ENCODE assay signal across 9 mouse cellular contexts in the genomic region with DNA sequence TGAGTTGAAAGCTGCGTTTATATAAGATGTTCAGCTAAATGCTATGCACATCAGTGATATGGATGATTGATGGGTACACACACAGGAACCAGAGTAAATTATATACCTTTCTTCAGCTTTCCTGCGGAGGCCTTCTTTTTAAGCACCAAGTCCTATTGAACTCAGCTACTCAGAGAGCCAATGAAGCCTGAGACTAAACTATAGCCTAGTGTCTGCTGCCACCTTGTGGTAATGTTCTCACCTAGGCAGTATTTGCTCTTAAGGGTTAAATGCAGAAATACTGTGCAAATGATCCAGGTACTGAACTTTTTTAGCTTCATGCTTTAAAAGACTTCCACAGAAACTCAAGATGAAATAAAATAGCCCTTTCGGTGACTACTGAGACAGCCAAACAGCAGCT. TPM values are rescaled to one million over a fixed set of nuclear protein-coding genes. Genes with fewer than 3 reads are reported as not detected.
DNase-seq lines count a peak whose midpoint lies in the region; ATAC-seq and TF ChIP-seq lines count a peak whose summit lies in the region.
"Had no signal": no experiment of that assay in that cellular context is flagged by ENCODE, and none has a peak within 500 bp of the region (broad histone marks: within the 10 kb centered on the region; RNA-seq: fewer than 3 reads in every experiment).

No protein-coding gene starts in this region.

- no peak for ATAC-seq in heart, embryonic 11.5 days (replicated peaks; ENCODE audit: insufficient number of reproducible peaks, low FRiP score, low TSS enrichment)
- ATAC-seq in megakaryocyte, adult 5-6 weeks (ENCODE audit: poor library complexity, severe bottlenecking) = peak; percentile 82

- no peaks in the 10 kb centered on the region for H3K27me3 ChIP-seq in heart, embryonic 11.5 days (ENCODE audit: control insufficient read depth, insufficient read depth, low read length)
- H3K27me3 ChIP-seq in hindbrain, embryonic 10.5 days (ENCODE audit: insufficient read depth, poor library complexity, severe bottlenecking) = no peaks in the 10 kb centered on the region

- no peak overlapping the region for H3K9ac ChIP-seq in heart, embryonic 11.5 days (ENCODE audit: low read depth, low read length)

- no peaks in the 10 kb centered on the region for H3K4me1 ChIP-seq in heart, embryonic 11.5 days (ENCODE audit: control insufficient read depth, insufficient read depth, low read length)
- H3K4me1 ChIP-seq in hindbrain, embryonic 10.5 days (replicated peaks) = no peaks in the 10 kb centered on the region

- H3K36me3 ChIP-seq in heart, embryonic 11.5 days (ENCODE audit: control insufficient read depth, insufficient read depth, low read length) = no peaks in the 10 kb centered on the region
- no peaks in the 10 kb centered on the region for H3K36me3 ChIP-seq in hindbrain, embryonic 10.5 days

- peak; percentile 94 for TF ChIP-seq CTCF in layer of hippocampus, adult 2 months (conservative IDR thresholded peaks at IDR 0.05)

- no peak overlapping the region for H3K4me3 ChIP-seq in heart, embryonic 11.5 days (ENCODE audit: low read depth, low read length)
- H3K4me3 ChIP-seq in hindbrain, embryonic 10.5 days = no peak overlapping the region
- H3K4me3 ChIP-seq in layer of hippocampus, adult 2 months = no peak overlapping the region

- 36% methylated on average over 3 of the region's 3 CpGs for WGBS in heart, embryonic 11.5 days (ENCODE audit: insufficient replicate concordance)
- WGBS in hindbrain, embryonic 10.5 days = 53% methylated on average over 3 of the region's 3 CpGs

- H3K9me3 ChIP-seq in heart, embryonic 11.5 days (replicated peaks; ENCODE audit: control insufficient read depth, low read length) = no peaks in the 10 kb centered on the region
- H3K9me3 ChIP-seq in hindbrain, embryonic 10.5 days = no peaks in the 10 kb centered on the region

- no peak overlapping the region for H3K4me2 ChIP-seq in heart, embryonic 11.5 days

- intact Hi-C loops in heart, postnatal 10 days (cut with DNase I) = loop anchor here (2.0 to 5.0 kb wide), 2 partner anchors 561 to 1340 kb away; no protein-coding TSS in a partner anchor

- H3K27ac ChIP-seq in heart, embryonic 11.5 days (ENCODE audit: low read depth, low read length) = no peak overlapping the region
- no peak overlapping the region for H3K27ac ChIP-seq in hindbrain, embryonic 10.5 days
- no peak overlapping the region for H3K27ac ChIP-seq in layer of hippocampus, adult 2 months
- H3K27ac ChIP-seq: macrophage had no signal

- peak; percentile 62 to 77 for DNase-seq in heart, postnatal 10 days
- DNase-seq in adrenal gland, adult 18-20 months (ENCODE audit: low spot score in 2 of 2) = peak; percentile 22 to 24
- DNase-seq in embryo, embryonic 10.5 days (ENCODE audit: low spot score) = peak; percentile 92
- peak; percentile 60 for DNase-seq in hindbrain, embryonic 10.5 days (ENCODE audit: low spot score)
- peak; percentile 78 to 79 for DNase-seq in layer of hippocampus, adult 2 months (ENCODE audit: low spot score in 2 of 2)
- peak; percentile 35 for DNase-seq in right cerebral cortex, postnatal 25 days

RNA-seq across cellular contexts. Expression of a gene that starts 3.4 kb away (rescaled TPM):
- not detected for total RNA-seq in heart, postnatal 10 days (2021)
- polyA plus RNA-seq in heart, embryonic 11.5 days (2014; fragmentation: Nextera tagmentation; extraction: Ambion mirVana) = not detected in 2 replicates
- total RNA-seq in adrenal gland, adult 18-20 months (2021) = not detected
- polyA plus RNA-seq in hindbrain, embryonic 10.5 days (2016; fragmentation: Nextera tagmentation; extraction: Ambion mirVana) = 0.07 TPM in 1 of 2 replicates, not detected in the other
- not detected for total RNA-seq in layer of hippocampus, adult 2 months (2021)
- total RNA-seq in megakaryocyte, adult 5-6 weeks (2015) = not detected in 2 replicates
- not detected in 2 replicates for total RNA-seq in megakaryocyte, adult 5-6 weeks (2017)
- polyA plus RNA-seq: macrophage had no signal

RNA-seq across cellular contexts. Expression of a gene that starts 43.6 kb away (rescaled TPM):
- total RNA-seq in heart, postnatal 10 days (2021) = 10 to 100 TPM; 16.0 to 17.3 TPM
- 3.2 and 5.2 TPM in 2 replicates for polyA plus RNA-seq in heart, embryonic 11.5 days (2014; fragmentation: Nextera tagmentation; extraction: Ambion mirVana)
- total RNA-seq in adrenal gland, adult 18-20 months (2021) = 10 to 100 TPM; 24.0 to 31.2 TPM
- 3.1 and 3.5 TPM in 2 replicates for polyA plus RNA-seq in hindbrain, embryonic 10.5 days (2016; fragmentation: Nextera tagmentation; extraction: Ambion mirVana)
- total RNA-seq in layer of hippocampus, adult 2 months (2021) = 10 to 100 TPM; 25.7 to 31.6 TPM
- 20.1 and 23.6 TPM in 2 replicates for total RNA-seq in megakaryocyte, adult 5-6 weeks (2015)
- 21.3 and 21.5 TPM in 2 replicates for total RNA-seq in megakaryocyte, adult 5-6 weeks (2017)

RNA-seq across cellular contexts. Expression of a gene that starts 44.0 kb away (rescaled TPM):
- 100 to 1,000 TPM; 117 to 129 TPM for total RNA-seq in heart, postnatal 10 days (2021)
- 160 and 161 TPM in 2 replicates for polyA plus RNA-seq in heart, embryonic 11.5 days (2014; fragmentation: Nextera tagmentation; extraction: Ambion mirVana)
- total RNA-seq in adrenal gland, adult 18-20 months (2021) = 10 to 100 TPM; 84.2 to 91.5 TPM
- polyA plus RNA-seq in hindbrain, embryonic 10.5 days (2016; fragmentation: Nextera tagmentation; extraction: Ambion mirVana) = 199 and 230 TPM in 2 replicates
- 10 to 100 TPM; 92.5 to 96.8 TPM for total RNA-seq in layer of hippocampus, adult 2 months (2021)
- 200 and 258 TPM in 2 replicates for total RNA-seq in megakaryocyte, adult 5-6 weeks (2015)
- total RNA-seq in megakaryocyte, adult 5-6 weeks (2017) = 223 and 268 TPM in 2 replicates

Comparison
In these comparisons a context has a peak if more than half of its experiments do, and no peak if none do; other contexts are left out.
1. DNase-seq: peak in every context shown above with its lines; median percentile 92 in embryo, embryonic 10.5 days; 78 in layer of hippocampus, adult 2 months; 70 in heart, postnatal 10 days; 60 in hindbrain, embryonic 10.5 days; 35 in right cerebral cortex, postnatal 25 days; 23 in adrenal gland, adult 18-20 months.